Mouse (Mus musculus) small intestine, adult 2 months (tissue): ENCODE measurements at regions not wholly inside any gene's neighbourhood (a gene's known extent, or its start where the extent isn't known, plus 50 kb on each side); places are given as distances from the start of the nearest gene placed in this dataset.

Experiments used
- H3K27ac ChIP-seq: fragments of 200-500 bp; 2 replicates; pipeline ENCODE4 v1.5.1; 2012; ENCODE audit warnings: low read depth, low read length, control low read depth, inconsistent platforms; ENCODE audit not compliant: insufficient read depth
- H3K27me3 ChIP-seq: fragments of 200-500 bp; 2 replicates; pipeline ENCODE4 v1.6.1; 2012; ENCODE audit warnings: mild to moderate bottlenecking, moderate library complexity, low read length, inconsistent platforms; ENCODE audit not compliant: control insufficient read depth, insufficient read depth
- H3K36me3 ChIP-seq: fragments of 200-500 bp; 2 replicates; pipeline ENCODE4 v1.6.1; 2012; ENCODE audit warnings: mild to moderate bottlenecking, low read length, control low read depth, inconsistent platforms; ENCODE audit not compliant: control insufficient read depth, insufficient read depth
- H3K4me1 ChIP-seq: fragments of 200-500 bp; 2 replicates; pipeline ENCODE4 v1.6.1; 2012; ENCODE audit warnings: low read length, inconsistent platforms, mixed read lengths; ENCODE audit not compliant: control insufficient read depth, insufficient read depth, insufficient read length
- H3K4me3 ChIP-seq: fragments of 200-500 bp; 2 replicates; pipeline ENCODE4 v1.5.1; 2012; ENCODE audit warnings: low read depth, mild to moderate bottlenecking, control low read depth, inconsistent platforms, low read length, moderate library complexity
- CTCF ChIP-seq: fragments of 200-500 bp; IDR thresholded peaks from 2 replicates; pipeline ENCODE4 v1.5.1; 2012; ENCODE audit warnings: low read depth, mild to moderate bottlenecking, control low read depth, inconsistent platforms, low read length, moderate library complexity, mixed read lengths; ENCODE audit not compliant: insufficient replicate concordance, insufficient read length; ENCODE audit errors: extremely low read depth
- POLR2A ChIP-seq: fragments of 200-500 bp; IDR thresholded peaks from 2 replicates; pipeline ENCODE4 v1.6.1; 2012; ENCODE audit warnings: low read depth, mild to moderate bottlenecking, control low read depth, inconsistent platforms, low read length, moderate library complexity
- WGBS: fragments of 180-500 bp; shearing (Covaris S2); methylation state at CpG from one replicate; pipeline ENCODE4 v1.1.7; 2018; 5-methylcytosine and 5-hydroxymethylcytosine counted together

GRCm38 (mm10) chr2:101019384-101019783 is 605.1 kb upstream of the Rag2 start:
- no peak for TF ChIP-seq CTCF
- no peak for TF ChIP-seq POLR2A
- Histone ChIP-seq H3K27ac (no peak overlapping the region), H3K4me1 (no peaks in the 10 kb centered on the region), H3K4me3 (no peak overlapping the region), H3K27me3 (no peaks in the 10 kb centered on the region), H3K36me3 (no peaks in the 10 kb centered on the region)
- WGBS = 67% methylated on average over 2 of the region's 2 CpGs

GRCm38 (mm10) chr2:101021515-101021914 is 603.0 kb upstream of the Rag2 start:
- no peak for TF ChIP-seq POLR2A
- TF ChIP-seq CTCF = no peak
- Histone ChIP-seq H3K4me3 (no peak overlapping the region), H3K27me3 (no peaks in the 10 kb centered on the region), H3K27ac (no peak overlapping the region), H3K36me3 (no peaks in the 10 kb centered on the region), H3K4me1 (no peaks in the 10 kb centered on the region)
- 87% methylated on average over 2 of the region's 2 CpGs for WGBS

GRCm38 (mm10) chr2:101043050-101043449 is 581.5 kb upstream of the Rag2 start:
- 67% methylated on average over 3 of the region's 3 CpGs for WGBS
- H3K4me1 ChIP-seq = no peaks in the 10 kb centered on the region
- H3K27ac ChIP-seq = no peak overlapping the region
- H3K4me3 ChIP-seq = no peak overlapping the region
- no peak for TF ChIP-seq POLR2A
- no peak for TF ChIP-seq CTCF
- H3K36me3 ChIP-seq = no peaks in the 10 kb centered on the region
- H3K27me3 ChIP-seq = no peaks in the 10 kb centered on the region

- no peaks in the 10 kb centered on the region for H3K27me3 ChIP-seq
- H3K4me1 ChIP-seq = no peaks in the 10 kb centered on the region
- no peak overlapping the region for H3K4me3 ChIP-seq
- H3K36me3 ChIP-seq = no peaks in the 10 kb centered on the region
- 71% methylated on average over 4 of the region's 4 CpGs for WGBS
- TF ChIP-seq CTCF = no peak
- no peak for TF ChIP-seq POLR2A
- H3K27ac ChIP-seq = no peak overlapping the region
Measured at GRCm38 (mm10) chr2:101062939-101063338, 561.6 kb upstream of the Rag2 start.

- H3K36me3 ChIP-seq = no peaks in the 10 kb centered on the region
- H3K27me3 ChIP-seq = no peaks in the 10 kb centered on the region
- H3K4me3 ChIP-seq = no peak overlapping the region
- H3K27ac ChIP-seq = no peak overlapping the region
- TF ChIP-seq POLR2A = no peak
- no peak for TF ChIP-seq CTCF
- no peaks in the 10 kb centered on the region for H3K4me1 ChIP-seq
Measured at GRCm38 (mm10) chr2:101074990-101075389, 549.5 kb upstream of the Rag2 start.

GRCm38 (mm10) chr2:101080231-101080630 is 544.3 kb upstream of the Rag2 start:
- Histone ChIP-seq H3K36me3 (no peaks in the 10 kb centered on the region), H3K4me3 (no peak overlapping the region), H3K27ac (no peak overlapping the region), H3K27me3 (no peaks in the 10 kb centered on the region), H3K4me1 (no peaks in the 10 kb centered on the region)
- 77% methylated on average over 1 of the region's 1 CpGs for WGBS
- no peak for TF ChIP-seq POLR2A

- Histone ChIP-seq H3K27ac (no peak overlapping the region), H3K4me1 (no peaks in the 10 kb centered on the region), H3K4me3 (no peak overlapping the region), H3K27me3 (no peaks in the 10 kb centered on the region), H3K36me3 (no peaks in the 10 kb centered on the region)
- TF ChIP-seq POLR2A (no peak), CTCF (no peak)
Measured at GRCm38 (mm10) chr2:101083813-101084212, 540.7 kb upstream of the Rag2 start.

GRCm38 (mm10) chr2:101084648-101085047 is 539.9 kb upstream of the Rag2 start:
- Histone ChIP-seq H3K4me3 (no peak overlapping the region), H3K36me3 (no peaks in the 10 kb centered on the region), H3K27me3 (no peaks in the 10 kb centered on the region), H3K27ac (no peak overlapping the region), H3K4me1 (no peaks in the 10 kb centered on the region)
- TF ChIP-seq POLR2A = no peak
- no peak for TF ChIP-seq CTCF
- 68% methylated on average over 1 of the region's 1 CpGs for WGBS
